Mouse (Mus musculus) liver, adult 2 months (tissue): ENCODE data around the gene Dmrtc2. TPM values are rescaled to one million over a fixed set of nuclear protein-coding genes. Genes with fewer than 3 reads are reported as not detected.
A peak's percentile ranks its signal among the peaks of the same experiment; 100 is the strongest.

ENCODE experiments used
- DNase-seq: peaks from one replicate; pipeline ENCODE4 v3.0.0-alpha.2; 2011; ENCODE audit warnings: low read depth, low spot score; ENCODE audit errors: extremely low read depth
- H3K27ac ChIP-seq: fragments of 200-500 bp; replicated peaks from 2 replicates; pipeline ENCODE4 v1.5.1; 2012; ENCODE audit warnings: low read depth, mild to moderate bottlenecking, control low read depth, inconsistent platforms, low read length; ENCODE audit not compliant: insufficient read depth
- H3K27me3 ChIP-seq: fragments of 200-500 bp; 2 replicates; pipeline ENCODE4 v1.6.1; 2012; ENCODE audit warnings: mild to moderate bottlenecking, moderate library complexity, low read length, inconsistent platforms; ENCODE audit not compliant: control insufficient read depth, insufficient read depth
- H3K36me3 ChIP-seq: fragments of 200-500 bp; 2 replicates; pipeline ENCODE4 v1.6.1; 2012; ENCODE audit warnings: low read length, inconsistent platforms; ENCODE audit not compliant: control insufficient read depth, insufficient read depth
- H3K4me1 ChIP-seq: fragments of 200-500 bp; 2 replicates; pipeline ENCODE4 v1.6.1; 2011; ENCODE audit warnings: low read length; ENCODE audit not compliant: control insufficient read depth, insufficient read depth
- H3K4me3 ChIP-seq: fragments of 200-500 bp; 2 replicates; pipeline ENCODE4 v1.5.1; 2011; ENCODE audit warnings: low read depth, mild to moderate bottlenecking, control low read depth, low read length, moderate library complexity; ENCODE audit not compliant: insufficient read depth
- H3K79me2 ChIP-seq: fragments of 200-500 bp; 2 replicates; pipeline ENCODE4 v1.6.1; 2012; ENCODE audit warnings: inconsistent platforms, mild to moderate bottlenecking, low read length, moderate library complexity; ENCODE audit not compliant: control insufficient read depth, insufficient read depth
- H3K9ac ChIP-seq: fragments of 200-500 bp; 2 replicates; pipeline ENCODE4 v1.6.1; 2012; ENCODE audit warnings: low read depth, mild to moderate bottlenecking, control low read depth, inconsistent platforms, low read length
- CTCF ChIP-seq: fragments of 200-500 bp; IDR thresholded peaks from 2 replicates; pipeline ENCODE4 v1.5.1; 2011; ENCODE audit warnings: low read depth, low read length, control low read depth
- POLR2A ChIP-seq: fragments of 200-500 bp; IDR thresholded peaks from 2 replicates; pipeline ENCODE4 v1.6.1; 2011; ENCODE audit warnings: low read length, control low read depth; ENCODE audit not compliant: insufficient read depth; ENCODE audit errors: extremely low read depth
- WGBS: fragments of 180-500 bp; shearing (Covaris S2); methylation state at CpG from one replicate; pipeline ENCODE4 v1.1.7; 2018; 5-methylcytosine and 5-hydroxymethylcytosine counted together
- polyA plus RNA-seq: library from polyadenylated mRNA; depleted of rRNA; stranded (reverse); fragments of >200 nt; gene quantifications from 2 replicates; pipeline ENCODE4 v1.2.3, GENCODE M21; 2012
- total RNA-seq: library from RNA; depleted of rRNA; stranded (reverse); fragments of >200 nt; gene quantifications from 2 replicates; pipeline ENCODE4 v1.2.3, GENCODE M21; 2014

Gene Dmrtc2
- total and polyA plus RNA-seq, 2 experiments, result not detected

DNA sequence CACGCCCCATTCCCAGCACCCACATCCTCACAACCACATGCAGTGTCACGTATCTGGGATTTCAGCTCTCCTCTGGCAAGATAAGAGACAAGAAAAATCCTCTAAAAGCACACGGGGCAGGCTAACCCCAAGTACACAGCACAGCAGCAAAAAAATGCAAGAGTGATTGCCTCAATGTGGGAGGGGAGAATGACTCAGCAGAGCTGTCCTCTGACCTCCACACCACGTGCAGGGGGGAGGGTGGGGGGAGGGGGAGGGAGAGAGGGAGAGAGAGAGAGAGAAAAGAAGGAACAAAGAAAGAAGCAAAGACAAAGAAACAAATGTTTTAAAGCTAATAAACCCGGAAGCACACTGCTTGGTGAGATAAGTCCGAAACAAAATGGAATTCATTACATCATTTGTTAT is 19.0 kb upstream of the Dmrtc2 start:
- no peak overlapping the region for H3K9ac ChIP-seq
- no peaks in the 10 kb centered on the region for H3K79me2 ChIP-seq
- WGBS, result 24% methylated on average over 6 of the region's 6 CpGs
- H3K4me3 ChIP-seq, result no peak overlapping the region
- TF ChIP-seq CTCF (no peak), POLR2A (no peak)
- H3K27me3 ChIP-seq, result no peaks in the 10 kb centered on the region
- H3K27ac ChIP-seq, result peak overlapping the region; percentile 72
- no peaks in the 10 kb centered on the region for H3K36me3 ChIP-seq
- H3K4me1 ChIP-seq, result peaks cover 8% of the 10 kb centered on the region
- peak; percentile 86 for DNase-seq

DNA sequence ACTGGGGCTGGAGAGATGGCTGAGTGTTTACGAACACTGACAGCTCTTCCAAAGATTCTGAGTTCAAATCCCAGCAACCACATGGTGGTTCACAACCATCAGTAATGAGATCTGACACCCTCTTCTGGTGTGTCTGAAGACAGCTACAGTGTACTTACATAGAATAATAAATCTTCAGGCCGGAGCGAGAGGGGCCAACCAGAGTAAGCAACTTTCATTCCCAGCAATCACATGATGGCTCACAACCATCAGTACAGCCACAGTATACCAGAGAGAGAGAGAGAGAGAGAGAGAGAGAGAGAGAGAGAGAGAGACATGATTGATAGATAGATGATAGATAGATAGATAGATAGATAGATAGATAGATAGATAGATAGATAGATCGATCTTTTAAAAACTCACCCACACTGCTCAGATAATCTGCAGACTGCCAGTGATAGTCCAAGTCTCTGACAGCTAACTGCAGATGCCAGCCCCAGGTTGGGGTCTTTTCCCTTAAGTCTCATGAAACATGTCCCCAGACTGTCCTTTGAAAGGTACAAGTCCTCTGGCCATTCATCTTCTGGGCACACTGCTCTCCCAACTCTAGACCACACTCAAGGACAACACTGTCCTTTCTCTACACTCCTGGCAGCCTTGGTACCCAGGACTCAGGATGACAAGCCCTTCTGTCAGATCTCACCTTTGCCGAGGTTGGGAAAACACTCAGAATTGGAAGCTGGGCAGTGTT is 18.1 kb upstream of the Dmrtc2 start:
- Histone ChIP-seq H3K9ac (no peak overlapping the region), H3K79me2 (no peaks in the 10 kb centered on the region), H3K27ac (no peak overlapping the region), H3K36me3 (no peaks in the 10 kb centered on the region), H3K4me3 (no peak overlapping the region), H3K4me1 (peaks cover 8% of the 10 kb centered on the region), H3K27me3 (no peaks in the 10 kb centered on the region)
- TF ChIP-seq POLR2A (no peak), CTCF (no peak)
- 87% methylated on average over 5 of the region's 5 CpGs for WGBS
- DNase-seq, result no peak

DNA sequence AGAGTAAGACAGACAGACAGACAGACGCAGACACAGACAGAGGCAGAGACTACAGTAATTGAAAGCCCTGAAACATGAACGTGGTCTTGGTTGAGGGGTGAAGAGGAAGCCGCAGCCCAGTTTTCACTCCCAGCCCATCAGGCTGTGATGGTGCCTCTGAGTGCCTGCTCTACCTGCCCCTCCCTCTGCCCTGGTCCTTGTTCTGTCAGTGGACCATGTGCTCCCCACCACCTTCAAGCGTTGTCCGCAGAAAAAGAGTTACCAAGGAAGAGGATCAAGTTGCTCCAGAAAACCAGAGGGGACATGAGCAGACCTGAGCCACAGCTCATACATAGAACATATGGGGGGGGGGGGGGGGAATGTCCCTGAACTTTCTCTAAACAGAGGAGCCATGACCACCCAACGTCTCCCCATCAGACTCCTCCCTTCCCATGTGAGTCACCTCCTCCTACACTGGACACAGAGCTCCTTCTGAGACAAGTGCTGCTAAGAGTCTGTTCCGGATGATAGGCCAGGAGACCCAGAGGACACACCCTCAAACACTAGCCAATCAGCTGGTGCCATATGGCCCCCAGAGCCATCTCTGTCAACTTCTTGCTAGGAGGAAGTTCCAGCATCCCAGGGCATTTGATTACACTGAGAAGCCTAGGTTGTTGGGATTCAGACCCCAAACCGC is 17.2 kb upstream of the Dmrtc2 start:
- Histone ChIP-seq H3K9ac (no peak overlapping the region), H3K27ac (no peak overlapping the region)

DNA sequence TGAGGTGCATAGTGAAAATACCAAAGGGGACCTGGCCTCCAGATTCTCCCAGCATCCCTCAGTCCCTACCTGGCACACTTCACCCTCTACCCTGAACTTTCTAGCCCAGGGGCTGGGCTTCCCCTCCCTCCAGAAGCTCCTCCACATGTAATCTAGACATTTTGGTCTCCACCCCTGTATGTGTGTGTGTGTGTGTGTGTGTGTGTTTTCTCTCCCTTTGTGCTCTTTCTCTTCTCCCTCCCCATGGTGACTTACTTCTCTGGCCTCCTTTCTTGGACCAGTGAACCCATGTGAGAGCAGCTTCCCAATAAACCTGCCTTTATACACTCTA is 16.7 kb upstream of the Dmrtc2 start:
- Histone ChIP-seq H3K36me3 (no peaks in the 10 kb centered on the region), H3K79me2 (no peaks in the 10 kb centered on the region), H3K9ac (no peak overlapping the region), H3K27ac (no peak overlapping the region), H3K27me3 (no peaks in the 10 kb centered on the region), H3K4me3 (no peak overlapping the region), H3K4me1 (peaks cover 8% of the 10 kb centered on the region)
- DNase-seq, result no peak
- no peak for TF ChIP-seq CTCF

More for the DNA sequence above, 17.2 kb upstream of the Dmrtc2 start:
- DNase-seq, result no peak
- Histone ChIP-seq H3K79me2 (no peaks in the 10 kb centered on the region), H3K27me3 (no peaks in the 10 kb centered on the region), H3K36me3 (no peaks in the 10 kb centered on the region), H3K4me1 (peaks cover 8% of the 10 kb centered on the region), H3K4me3 (no peak overlapping the region)
- no peak for TF ChIP-seq CTCF
- TF ChIP-seq POLR2A, result no peak
- 86% methylated on average over 8 of the region's 8 CpGs for WGBS

DNA sequence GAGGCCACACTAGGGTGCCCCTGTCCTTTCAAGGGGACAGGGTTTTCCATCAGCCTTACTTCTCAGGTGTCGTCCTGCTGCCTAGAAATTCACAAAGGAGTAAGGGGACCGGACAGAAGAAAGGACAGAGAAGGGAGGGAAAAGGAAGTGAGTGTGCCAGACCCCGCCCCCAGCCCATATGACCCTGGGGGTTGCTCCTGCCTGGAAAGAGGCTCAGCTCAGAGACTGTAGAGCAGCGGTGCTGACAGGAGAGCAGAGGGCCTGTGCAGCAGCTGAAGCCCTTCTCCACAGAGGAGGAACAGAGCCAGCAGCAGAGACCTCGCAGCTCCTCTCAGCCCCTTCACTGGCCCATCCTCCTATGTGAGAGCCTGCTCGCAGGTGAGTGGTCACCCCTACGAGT is 16.2 kb upstream of the Dmrtc2 start:
- no peak overlapping the region for H3K27ac ChIP-seq
- no peaks in the 10 kb centered on the region for H3K36me3 ChIP-seq
- no peaks in the 10 kb centered on the region for H3K27me3 ChIP-seq
- no peak for TF ChIP-seq POLR2A
- no peak for TF ChIP-seq CTCF
- no peak for DNase-seq
- no peak overlapping the region for H3K4me3 ChIP-seq
- H3K79me2 ChIP-seq, result no peaks in the 10 kb centered on the region
- H3K9ac ChIP-seq, result no peak overlapping the region
- peaks cover 8% of the 10 kb centered on the region for H3K4me1 ChIP-seq
- 71% methylated on average over 7 of the region's 7 CpGs for WGBS

DNA sequence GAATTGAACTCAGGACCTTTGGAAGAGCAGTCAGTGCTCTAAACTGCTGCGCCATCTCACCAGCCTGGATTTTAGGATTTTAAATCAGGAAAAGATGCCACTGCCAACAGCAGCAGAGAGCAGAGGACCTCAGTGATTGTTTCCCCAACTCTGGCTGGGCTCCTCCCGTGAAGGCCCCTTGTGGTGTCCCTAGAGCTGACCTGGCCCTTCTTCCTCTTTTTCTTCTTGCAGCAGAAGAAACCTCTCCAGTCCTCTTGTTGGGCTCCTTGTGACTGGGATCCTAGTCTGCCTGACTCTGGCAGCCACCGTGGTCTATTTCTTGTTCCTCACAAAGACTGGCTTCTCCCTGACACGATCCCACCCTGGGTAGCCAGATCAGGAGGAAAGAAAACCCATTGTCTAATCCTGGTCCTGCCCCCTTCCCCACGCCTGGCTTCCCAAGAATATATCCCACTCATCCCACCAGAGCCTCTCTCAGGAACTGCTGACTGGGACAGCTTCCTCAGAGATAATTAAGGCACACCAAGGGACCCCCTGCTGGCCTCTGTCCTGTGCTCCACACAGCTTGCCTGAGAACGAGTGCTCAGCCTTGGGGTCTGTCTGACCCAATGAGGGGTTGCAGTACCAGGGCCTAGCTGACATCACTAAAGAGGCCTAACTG is 13.3 kb upstream of the Dmrtc2 start:
- H3K79me2 ChIP-seq, result no peaks in the 10 kb centered on the region
- no peaks in the 10 kb centered on the region for H3K27me3 ChIP-seq
- no peaks in the 10 kb centered on the region for H3K36me3 ChIP-seq
- H3K9ac ChIP-seq, result no peak overlapping the region
- no peak overlapping the region for H3K27ac ChIP-seq
- H3K4me3 ChIP-seq, result no peak overlapping the region
- DNase-seq, result no peak
- no peak for TF ChIP-seq POLR2A
- H3K4me1 ChIP-seq, result no peaks in the 10 kb centered on the region
- 69% methylated on average over 6 of the region's 6 CpGs for WGBS
